Mouse (Mus musculus): ENCODE measurements around the gene Rbx1. TPM values are rescaled to one million over a fixed set of nuclear protein-coding genes. Genes with fewer than 3 reads are reported as not detected.
A peak's percentile ranks its signal among the peaks of the same experiment; 100 is the strongest.

Rbx1 gene
- polyA plus RNA-seq, 1 experiment: 222 TPM

DNA sequence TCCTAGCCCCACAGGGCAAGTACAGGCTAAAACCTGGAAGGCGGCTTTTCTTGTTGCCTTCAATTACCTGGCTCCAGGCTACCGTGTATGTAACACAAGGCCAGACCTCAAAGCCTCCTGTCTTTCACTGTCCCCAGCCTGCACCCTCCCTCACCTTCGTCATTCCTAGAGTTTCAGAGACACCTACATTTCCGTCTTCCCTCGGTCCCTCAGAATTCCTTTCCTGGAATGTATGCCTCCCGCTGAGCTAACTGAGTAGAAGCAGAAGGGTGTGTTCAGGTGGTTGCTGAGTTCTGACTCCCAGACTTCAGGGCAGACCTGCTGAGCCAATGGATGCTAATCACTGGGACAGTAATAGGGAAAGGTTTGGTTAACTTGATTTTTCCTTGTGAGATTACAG lies 51.9 kb downstream of the Rbx1 start:
- WGBS: 70% methylated on average over 6 of the region's 6 CpGs
- Histone ChIP-seq H3K4me1 (ENCODE audit: control insufficient read depth, insufficient read depth, low read length) (no peaks in the 10 kb centered on the region), H3K4me3 (replicated peaks; ENCODE audit: insufficient read depth, low read depth, low read length) (no peak overlapping the region), H3K27me3 (ENCODE audit: control insufficient read depth, insufficient read depth, low read length) (no peaks in the 10 kb centered on the region), H3K27ac (ENCODE audit: insufficient read depth, low read length) (no peak overlapping the region)
- DNase-seq: no peak
- TF ChIP-seq CTCF (IDR thresholded peaks at IDR 0.05; ENCODE audit: borderline replicate concordance, insufficient read depth, low read depth, low read length) (no peak), POLR2A (IDR thresholded peaks at IDR 0.05; ENCODE audit: borderline replicate concordance, insufficient read depth, low read length) (no peak)

DNA sequence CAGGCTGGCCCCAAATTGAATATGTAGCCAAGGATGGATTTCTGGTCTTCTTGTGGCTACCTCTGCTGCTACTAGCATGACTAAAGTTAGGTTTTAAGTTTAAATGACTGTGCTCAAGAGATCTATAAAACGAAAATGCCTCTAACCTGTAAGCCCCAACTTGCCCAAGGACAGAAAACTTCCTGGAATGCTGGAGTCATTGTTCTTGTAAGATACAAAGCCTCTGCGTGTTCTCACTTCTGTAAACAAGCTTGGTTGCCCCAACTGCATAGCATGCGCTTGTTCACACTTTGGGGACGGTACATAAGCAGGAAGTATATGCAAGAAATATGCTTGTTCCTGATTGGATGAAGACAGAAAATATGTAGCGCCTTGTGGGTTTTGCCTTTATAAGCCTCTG lies 52.7 kb downstream of the Rbx1 start:
- TF ChIP-seq POLR2A (IDR thresholded peaks at IDR 0.05; ENCODE audit: borderline replicate concordance, insufficient read depth, low read length): no peak
- TF ChIP-seq CTCF (IDR thresholded peaks at IDR 0.05; ENCODE audit: borderline replicate concordance, insufficient read depth, low read depth, low read length): no peak
- no peak for DNase-seq
- Histone ChIP-seq H3K4me3 (replicated peaks; ENCODE audit: insufficient read depth, low read depth, low read length) (no peak overlapping the region), H3K27ac (ENCODE audit: insufficient read depth, low read length) (no peak overlapping the region), H3K4me1 (ENCODE audit: control insufficient read depth, insufficient read depth, low read length) (no peaks in the 10 kb centered on the region), H3K27me3 (ENCODE audit: control insufficient read depth, insufficient read depth, low read length) (no peaks in the 10 kb centered on the region)
- 84% methylated on average over 5 of the region's 5 CpGs for WGBS

DNA sequence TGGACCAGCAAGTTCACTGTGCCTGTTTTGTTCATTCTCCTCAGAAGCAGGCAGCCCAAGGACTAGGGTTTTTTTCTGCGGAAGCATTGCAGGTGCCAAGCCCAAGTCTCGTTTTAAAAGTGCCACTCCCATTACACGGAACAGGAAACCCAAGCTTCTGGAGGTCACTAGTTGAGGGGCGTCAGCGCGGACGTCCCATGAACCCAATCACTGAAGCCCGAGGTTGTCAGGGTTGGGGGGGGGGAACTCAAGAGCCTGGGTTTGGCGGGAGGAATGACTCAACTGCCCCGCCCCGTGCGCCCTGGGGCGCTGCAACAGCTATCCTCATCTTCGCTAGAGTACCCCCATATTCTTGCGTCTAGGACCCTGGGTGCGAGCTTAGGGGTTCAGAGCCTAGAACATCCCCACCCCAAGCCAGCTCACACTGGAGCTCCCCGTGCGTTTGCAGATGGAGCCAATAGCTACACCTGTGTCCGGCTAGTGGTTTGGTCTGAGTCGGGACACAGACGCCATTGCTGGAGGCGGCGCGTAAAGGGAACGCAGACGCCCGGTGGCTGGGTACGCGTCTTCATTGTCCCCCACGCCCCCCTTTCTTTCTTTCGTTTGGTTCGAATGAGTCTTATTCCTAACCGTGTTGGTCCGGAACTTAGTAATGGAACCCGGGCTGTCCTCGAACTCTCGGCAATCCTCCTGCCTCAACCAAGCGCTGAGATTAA lies 56.1 kb downstream of the Rbx1 start:
- Histone ChIP-seq H3K27me3 (ENCODE audit: control insufficient read depth, insufficient read depth, low read length) (no peaks in the 10 kb centered on the region), H3K27ac (ENCODE audit: insufficient read depth, low read length) (peak overlapping the region; percentile 59), H3K4me1 (ENCODE audit: control insufficient read depth, insufficient read depth, low read length) (no peaks in the 10 kb centered on the region), H3K4me3 (replicated peaks; ENCODE audit: insufficient read depth, low read depth, low read length) (peak overlapping the region; percentile 75)
- TF ChIP-seq POLR2A (IDR thresholded peaks at IDR 0.05; ENCODE audit: borderline replicate concordance, insufficient read depth, low read length) (peak; percentile 31; the same call in 1 of the 2 replicates), CTCF (IDR thresholded peaks at IDR 0.05; ENCODE audit: borderline replicate concordance, insufficient read depth, low read depth, low read length) (no peak)
- peak; percentile 48 to 53 for DNase-seq
- 1% methylated on average over 38 of the region's 38 CpGs for WGBS

GRCm38 (mm10) chr15:81522761-81523168 lies 56.7 kb downstream of the Rbx1 start:
- no peak for DNase-seq
- H3K4me3 ChIP-seq (replicated peaks; ENCODE audit: insufficient read depth, low read depth, low read length): peak overlapping the region; percentile 75
- peak overlapping the region; percentile 59 for H3K27ac ChIP-seq (ENCODE audit: insufficient read depth, low read length)
- no peaks in the 10 kb centered on the region for H3K27me3 ChIP-seq (ENCODE audit: control insufficient read depth, insufficient read depth, low read length)
- no peaks in the 10 kb centered on the region for H3K4me1 ChIP-seq (ENCODE audit: control insufficient read depth, insufficient read depth, low read length)
- WGBS: 1% methylated on average over 16 of the region's 16 CpGs
- TF ChIP-seq POLR2A (IDR thresholded peaks at IDR 0.05; ENCODE audit: borderline replicate concordance, insufficient read depth, low read length): no peak
- TF ChIP-seq CTCF (IDR thresholded peaks at IDR 0.05; ENCODE audit: borderline replicate concordance, insufficient read depth, low read depth, low read length): no peak

DNA sequence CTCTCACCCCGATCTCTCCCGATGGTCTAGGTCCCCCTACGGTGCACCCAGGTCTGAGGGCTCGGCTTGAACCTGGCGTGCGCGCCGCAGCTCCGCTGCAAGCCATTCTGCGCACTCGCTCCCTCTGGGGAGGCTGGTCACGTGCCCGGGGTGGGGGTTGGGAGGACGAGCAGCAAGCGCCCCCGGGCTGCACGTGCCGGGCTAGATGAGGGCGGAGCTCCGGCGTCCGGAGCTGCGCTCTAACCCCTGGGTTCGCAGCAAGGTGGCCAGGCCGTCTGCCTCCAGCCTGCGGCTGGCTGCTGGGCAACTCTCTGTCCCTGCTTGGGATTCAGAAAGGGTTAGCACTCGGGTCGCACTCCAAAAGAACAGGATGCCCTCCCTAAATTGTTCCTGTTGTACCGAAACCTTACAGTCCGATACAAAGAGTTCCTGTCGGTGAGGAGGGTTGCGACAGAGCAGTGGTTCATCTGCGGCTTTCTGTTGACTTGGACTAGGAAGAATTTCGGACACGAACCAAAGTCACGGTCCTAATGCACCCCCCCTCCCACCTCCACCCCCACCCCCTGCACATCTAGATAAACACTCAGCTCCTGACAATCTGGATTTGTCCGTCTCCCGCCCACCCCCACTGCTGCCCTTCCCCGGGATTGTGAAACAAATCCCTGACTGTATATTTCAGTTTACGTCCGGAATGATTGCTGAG lies 57.2 kb downstream of the Rbx1 start:
- peak; percentile 86 to 88 for DNase-seq
- Histone ChIP-seq H3K4me3 (replicated peaks; ENCODE audit: insufficient read depth, low read depth, low read length) (peak overlapping the region; percentile 75), H3K4me1 (ENCODE audit: control insufficient read depth, insufficient read depth, low read length) (no peaks in the 10 kb centered on the region), H3K27ac (ENCODE audit: insufficient read depth, low read length) (peak overlapping the region; percentile 59), H3K27me3 (ENCODE audit: control insufficient read depth, insufficient read depth, low read length) (no peaks in the 10 kb centered on the region)
- under 1% methylated on average over 41 of the region's 41 CpGs for WGBS
- no peak for TF ChIP-seq CTCF (IDR thresholded peaks at IDR 0.05; ENCODE audit: borderline replicate concordance, insufficient read depth, low read depth, low read length)
- peak; percentile 88 for TF ChIP-seq POLR2A (IDR thresholded peaks at IDR 0.05; ENCODE audit: borderline replicate concordance, insufficient read depth, low read length)

GRCm38 (mm10) chr15:81523901-81524300 lies 57.8 kb downstream of the Rbx1 start:
- Histone ChIP-seq H3K4me3 (replicated peaks; ENCODE audit: insufficient read depth, low read depth, low read length) (peak overlapping the region; percentile 75), H3K27ac (ENCODE audit: insufficient read depth, low read length) (no peak overlapping the region), H3K4me1 (ENCODE audit: control insufficient read depth, insufficient read depth, low read length) (no peaks in the 10 kb centered on the region), H3K27me3 (ENCODE audit: control insufficient read depth, insufficient read depth, low read length) (no peaks in the 10 kb centered on the region)
- WGBS: 4% methylated on average over 12 of the region's 12 CpGs
- TF ChIP-seq CTCF (IDR thresholded peaks at IDR 0.05; ENCODE audit: borderline replicate concordance, insufficient read depth, low read depth, low read length) (no peak), POLR2A (IDR thresholded peaks at IDR 0.05; ENCODE audit: borderline replicate concordance, insufficient read depth, low read length) (no peak)
- peak in 1 of 2 experiments; percentile 8 for DNase-seq

Other genes with a start within 250 kb of the Rbx1 start
- 3.6 and 4.1 TPM in 2 replicates for gene Mchr1, start 230.8 kb upstream of the Rbx1 start, polyA plus RNA-seq (2012; rRNA removed)
- gene Slc25a17, start 105.5 kb upstream of the Rbx1 start, polyA plus RNA-seq (2012; rRNA removed): 55.8 and 56.0 TPM in 2 replicates
- gene St13, start 66.2 kb upstream of the Rbx1 start, polyA plus RNA-seq (2012; rRNA removed): 75.6 and 85.3 TPM in 2 replicates
- 7.3 and 9.0 TPM in 2 replicates for gene Xpnpep3, start 66.2 kb upstream of the Rbx1 start, polyA plus RNA-seq (2012; rRNA removed)
- gene Dnajb7, start 58.0 kb upstream of the Rbx1 start, polyA plus RNA-seq (2012; rRNA removed): 0.07 TPM in 1 of 2 replicates, not detected in the other
- 39.3 and 42.0 TPM in 2 replicates for gene Ep300, start 119.1 kb downstream of the Rbx1 start, polyA plus RNA-seq (2012; rRNA removed)
- 28.0 and 28.9 TPM in 2 replicates for gene L3mbtl2, start 197.6 kb downstream of the Rbx1 start, polyA plus RNA-seq (2012; rRNA removed)
- 16.6 and 17.4 TPM in 2 replicates for gene Chadl, start 231.0 kb downstream of the Rbx1 start, polyA plus RNA-seq (2012; rRNA removed)

Measured in cerebellum, adult 2 months (tissue).